Mouse (Mus musculus): Measurements from ENCODE around the gene Timeless. TPM values are rescaled to one million over a fixed set of nuclear protein-coding genes. Genes with fewer than 3 reads are reported as not detected.

Timeless gene
- polyA plus RNA-seq, 1 experiment from 2014 or later = 8.6 TPM

- H3K27me3 ChIP-seq (replicated peaks; ENCODE audit: control insufficient read depth, insufficient read depth, low read length) = no peaks in the 10 kb centered on the region
- H3K4me2 ChIP-seq (replicated peaks; ENCODE audit: low read depth) = no peak overlapping the region
- H3K4me1 ChIP-seq (replicated peaks; ENCODE audit: control insufficient read depth, insufficient read depth, low read length) = no peaks in the 10 kb centered on the region; the same call in 1 of the 2 replicates
- TF ChIP-seq CTCF (IDR thresholded peaks at IDR 0.05; ENCODE audit: low read depth) = no peak
- H3K27ac ChIP-seq (ENCODE audit: low read depth, low read length) = no peak overlapping the region
- H3K36me3 ChIP-seq (ENCODE audit: control insufficient read depth, insufficient read depth) = peaks cover 9% of the 10 kb centered on the region
- H3K4me3 ChIP-seq (ENCODE audit: low read depth, low read length) = no peak overlapping the region
- no peak for ATAC-seq
- WGBS = 66% methylated on average over 15 of the region's 15 CpGs
- H3K9ac ChIP-seq (ENCODE audit: low read depth, low read length) = no peak overlapping the region
- H3K9me3 ChIP-seq (ENCODE audit: control insufficient read depth) = no peaks in the 10 kb centered on the region
Observed at GRCm38 (mm10) chr10:128204941-128205340, 26.9 kb upstream of the Timeless start.

GRCm38 (mm10) chr10:128208326-128208725, 23.5 kb upstream of the Timeless start:
- Histone ChIP-seq H3K27ac (ENCODE audit: low read depth, low read length) (no peak overlapping the region), H3K4me1 (replicated peaks; ENCODE audit: control insufficient read depth, insufficient read depth, low read length) (no peaks in the 10 kb centered on the region; the same call in 1 of the 2 replicates), H3K4me3 (ENCODE audit: low read depth, low read length) (no peak overlapping the region), H3K36me3 (ENCODE audit: control insufficient read depth, insufficient read depth) (peaks cover 9% of the 10 kb centered on the region), H3K9ac (ENCODE audit: low read depth, low read length) (no peak overlapping the region), H3K27me3 (replicated peaks; ENCODE audit: control insufficient read depth, insufficient read depth, low read length) (no peaks in the 10 kb centered on the region), H3K4me2 (replicated peaks; ENCODE audit: low read depth) (no peak overlapping the region), H3K9me3 (ENCODE audit: control insufficient read depth) (no peaks in the 10 kb centered on the region)
- no peak for TF ChIP-seq CTCF (IDR thresholded peaks at IDR 0.05; ENCODE audit: low read depth)
- 92% methylated on average over 10 of the region's 10 CpGs for WGBS
- no peak for ATAC-seq

- Histone ChIP-seq H3K4me3 (ENCODE audit: low read depth, low read length) (no peak overlapping the region), H3K27me3 (replicated peaks; ENCODE audit: control insufficient read depth, insufficient read depth, low read length) (no peaks in the 10 kb centered on the region), H3K4me2 (replicated peaks; ENCODE audit: low read depth) (no peak overlapping the region), H3K4me1 (replicated peaks; ENCODE audit: control insufficient read depth, insufficient read depth, low read length) (no peaks in the 10 kb centered on the region), H3K9ac (ENCODE audit: low read depth, low read length) (no peak overlapping the region), H3K27ac (ENCODE audit: low read depth, low read length) (no peak overlapping the region), H3K36me3 (ENCODE audit: control insufficient read depth, insufficient read depth) (peaks cover 9% of the 10 kb centered on the region), H3K9me3 (ENCODE audit: control insufficient read depth) (no peaks in the 10 kb centered on the region)
- 95% methylated on average over 11 of the region's 11 CpGs for WGBS
- TF ChIP-seq CTCF (IDR thresholded peaks at IDR 0.05; ENCODE audit: low read depth) = no peak
- no peak for ATAC-seq
Observed at GRCm38 (mm10) chr10:128209311-128210009, 22.4 kb upstream of the Timeless start.

GRCm38 (mm10) chr10:128210131-128210530, 21.7 kb upstream of the Timeless start:
- ATAC-seq = no peak
- Histone ChIP-seq H3K4me3 (ENCODE audit: low read depth, low read length) (no peak overlapping the region), H3K27me3 (replicated peaks; ENCODE audit: control insufficient read depth, insufficient read depth, low read length) (no peaks in the 10 kb centered on the region), H3K9ac (ENCODE audit: low read depth, low read length) (no peak overlapping the region), H3K4me2 (replicated peaks; ENCODE audit: low read depth) (peak overlapping the region; percentile 88; the same call in 1 of the 2 replicates), H3K9me3 (ENCODE audit: control insufficient read depth) (no peaks in the 10 kb centered on the region), H3K36me3 (ENCODE audit: control insufficient read depth, insufficient read depth) (peaks cover 9% of the 10 kb centered on the region), H3K27ac (ENCODE audit: low read depth, low read length) (no peak overlapping the region), H3K4me1 (replicated peaks; ENCODE audit: control insufficient read depth, insufficient read depth, low read length) (no peaks in the 10 kb centered on the region)
- TF ChIP-seq CTCF (IDR thresholded peaks at IDR 0.05; ENCODE audit: low read depth) = no peak
- WGBS = 91% methylated on average over 2 of the region's 2 CpGs

- no peaks in the 10 kb centered on the region for H3K9me3 ChIP-seq (ENCODE audit: control insufficient read depth)
- no peak for TF ChIP-seq CTCF (IDR thresholded peaks at IDR 0.05; ENCODE audit: low read depth)
- peak overlapping the region; percentile 57 for H3K9ac ChIP-seq (ENCODE audit: low read depth, low read length)
- peak; percentile 10; the same call in 1 of the 2 replicates for ATAC-seq
- WGBS = 11% methylated on average over 14 of the region's 14 CpGs
- H3K4me2 ChIP-seq (replicated peaks; ENCODE audit: low read depth) = peak overlapping the region; percentile 88
- peak overlapping the region; percentile 68 for H3K4me3 ChIP-seq (ENCODE audit: low read depth, low read length)
- no peaks in the 10 kb centered on the region for H3K4me1 ChIP-seq (replicated peaks; ENCODE audit: control insufficient read depth, insufficient read depth, low read length)
- no peak overlapping the region for H3K27ac ChIP-seq (ENCODE audit: low read depth, low read length)
- H3K36me3 ChIP-seq (ENCODE audit: control insufficient read depth, insufficient read depth) = peaks cover 9% of the 10 kb centered on the region
- H3K27me3 ChIP-seq (replicated peaks; ENCODE audit: control insufficient read depth, insufficient read depth, low read length) = no peaks in the 10 kb centered on the region
Observed at GRCm38 (mm10) chr10:128210954-128211353, 20.9 kb upstream of the Timeless start.

GRCm38 (mm10) chr10:128211390-128212108, 20.3 kb upstream of the Timeless start, which contains the start of gene Spryd4:
Spryd4 (minus strand) TSS chr10:128211807.
- 0% methylated on average over 30 of the region's 30 CpGs for WGBS
- TF ChIP-seq CTCF (IDR thresholded peaks at IDR 0.05; ENCODE audit: low read depth) = peak; percentile 58
- H3K27ac ChIP-seq (ENCODE audit: low read depth, low read length) = no peak within 1 kb of the TSS
- H3K4me1 ChIP-seq (replicated peaks; ENCODE audit: control insufficient read depth, insufficient read depth, low read length) = no peaks in the 10 kb centered on the region
- peak within 1 kb of the TSS; percentile 68 for H3K4me3 ChIP-seq (ENCODE audit: low read depth, low read length)
- H3K9ac ChIP-seq (ENCODE audit: low read depth, low read length) = peak within 1 kb of the TSS; percentile 57
- H3K4me2 ChIP-seq (replicated peaks; ENCODE audit: low read depth) = peak within 1 kb of the TSS; percentile 88
- H3K9me3 ChIP-seq (ENCODE audit: control insufficient read depth) = no peaks in the 10 kb centered on the region
- ATAC-seq = peak; percentile 92
- peaks cover 7% of the 10 kb centered on the region for H3K36me3 ChIP-seq (ENCODE audit: control insufficient read depth, insufficient read depth)
- no peaks in the 10 kb centered on the region for H3K27me3 ChIP-seq (replicated peaks; ENCODE audit: control insufficient read depth, insufficient read depth, low read length)

Data from intestine, postnatal 0 days (tissue).